ENCODE assay signal across 9 mouse cellular contexts in the genomic region with DNA sequence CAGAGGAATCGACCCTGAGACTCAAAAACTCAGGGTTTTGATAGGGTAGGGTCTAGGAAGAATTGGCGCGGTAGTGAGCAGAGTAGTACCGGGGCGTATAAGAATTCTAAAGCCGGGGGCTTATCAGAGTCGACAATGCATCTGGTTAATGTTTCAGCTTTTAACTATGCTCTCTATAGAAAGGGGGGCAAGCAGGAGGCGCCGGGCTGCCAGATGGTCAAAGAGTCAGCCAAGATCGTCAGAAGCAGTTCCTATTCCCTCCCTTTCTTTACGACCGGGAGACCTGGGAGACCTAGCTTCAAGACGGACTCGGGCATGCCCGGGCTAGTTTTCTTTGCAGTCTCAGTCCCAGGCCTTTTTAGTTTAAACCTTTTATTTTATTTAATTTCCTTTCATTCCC. TPM values are rescaled to one million over a fixed set of nuclear protein-coding genes. Genes with fewer than 3 reads are reported as not detected.
DNase-seq lines count a peak whose midpoint lies in the region; ATAC-seq and TF ChIP-seq lines count a peak whose summit lies in the region.
"Had no signal": no experiment of that assay in that cellular context is flagged by ENCODE, and none has a peak within 500 bp of the region (broad histone marks: within the 10 kb centered on the region; RNA-seq: fewer than 3 reads in every experiment).

No protein-coding gene starts in this region.

- 85% methylated on average over 15 of the region's 15 CpGs for WGBS in hindbrain, embryonic 11.5 days

- no peak overlapping the region for H3K4me2 ChIP-seq in myocyte (ENCODE audit: low read depth)
- no peak overlapping the region for H3K4me2 ChIP-seq in hindbrain, embryonic 11.5 days (replicated peaks; ENCODE audit: low read depth, low read length)

- intact Hi-C loops in gastrocnemius, adult 2 months (cut with DNase I): loop anchor here (5.0 to 10.0 kb wide), 3 partner anchors 70 to 188 kb away; a partner anchor contains a TSS

- no peaks in the 10 kb centered on the region for H3K9me3 ChIP-seq in hindbrain, embryonic 11.5 days (ENCODE audit: control insufficient read depth, low read length)
- H3K9me3 ChIP-seq: embryonic facial prominence, embryonic 15.5 days had no signal

- no peaks in the 10 kb centered on the region for H3K4me1 ChIP-seq in hindbrain, embryonic 11.5 days (replicated peaks; ENCODE audit: control insufficient read depth, insufficient read depth, low read length)

- peaks cover 6% of the 10 kb centered on the region for H3K79me2 ChIP-seq in myocyte (ENCODE audit: control insufficient read depth, insufficient read depth)

- no peak for ATAC-seq in megakaryocyte progenitor cell, adult 5-6 weeks (replicated peaks; ENCODE audit: poor library complexity)
- no peak for ATAC-seq in monocyte, adult 5-6 weeks (replicated peaks; ENCODE audit: insufficient number of reproducible peaks, low FRiP score, low TSS enrichment, poor library complexity, severe bottlenecking)
- no peak for ATAC-seq in hindbrain, embryonic 11.5 days (ENCODE audit: low FRiP score)

- no peak overlapping the region for H3K9ac ChIP-seq in hindbrain, embryonic 11.5 days (ENCODE audit: low read depth, low read length)

- TF ChIP-seq POLR2A in myocyte (IDR thresholded peaks at IDR 0.05; ENCODE audit: insufficient read length, low read depth): no peak

- H3K4me3 ChIP-seq in gastrocnemius, adult 2 months: peak overlapping the region; percentile 94
- H3K4me3 ChIP-seq in myocyte: peak overlapping the region; percentile 52
- H3K4me3 ChIP-seq in hindbrain, embryonic 11.5 days (ENCODE audit: low read depth, low read length): no peak overlapping the region

- no peaks in the 10 kb centered on the region for H3K36me3 ChIP-seq in myocyte (ENCODE audit: control insufficient read depth, insufficient read depth)
- H3K36me3 ChIP-seq in hindbrain, embryonic 11.5 days (ENCODE audit: control insufficient read depth, insufficient read depth, low read length): no peaks in the 10 kb centered on the region
- H3K36me3 ChIP-seq: embryonic facial prominence, embryonic 15.5 days had no signal

- no peak for TF ChIP-seq CTCF in gastrocnemius, adult 2 months (IDR thresholded peaks at IDR 0.05)

- H3ac ChIP-seq in myocyte (ENCODE audit: control insufficient read depth, insufficient read length): no peak overlapping the region

- no peaks in the 10 kb centered on the region for H3K27me3 ChIP-seq in myocyte (ENCODE audit: control insufficient read depth, insufficient read depth, insufficient read length)
- no peaks in the 10 kb centered on the region for H3K27me3 ChIP-seq in hindbrain, embryonic 11.5 days (ENCODE audit: control insufficient read depth, insufficient read depth, low read length)
- H3K27me3 ChIP-seq: embryonic facial prominence, embryonic 15.5 days had no signal

- peak overlapping the region; percentile 94 for H3K27ac ChIP-seq in gastrocnemius, adult 2 months
- no peak overlapping the region for H3K27ac ChIP-seq in hindbrain, embryonic 11.5 days (ENCODE audit: low read depth, low read length)

- DNase-seq in gastrocnemius, adult 2 months: peak; percentile 33
- no peak for DNase-seq in gastrocnemius, adult 8-10 months (ENCODE audit: low spot score in 2 of 2)
- peak; percentile 31 to 43 for DNase-seq in cerebellum, postnatal 36 days
- peak; percentile 75 for DNase-seq in heart, postnatal 4 days
- DNase-seq in hindbrain, embryonic 11.5 days (ENCODE audit: low spot score): no peak

TF ChIP-seq in myocyte, 11 proteins besides CTCF, POLR2A, EP300 and RAD21:
- TF ChIP-seq SRF (IDR thresholded peaks at IDR 0.05; ENCODE audit: control insufficient read depth, insufficient read length, low read depth) (no peak), MAX (IDR thresholded peaks at IDR 0.05; ENCODE audit: low read depth) (no peak), POLR2AphosphoS2 (IDR thresholded peaks at IDR 0.05; ENCODE audit: insufficient read length, low read depth) (no peak), CEBPB (IDR thresholded peaks at IDR 0.05; ENCODE audit: insufficient read depth, poor library complexity, severe bottlenecking) (no peak), REST (IDR thresholded peaks at IDR 0.05; ENCODE audit: insufficient read depth, insufficient read length) (no peak), MYOD1 (IDR thresholded peaks at IDR 0.05; ENCODE audit: control insufficient read depth in 1 of 3, insufficient read length in 2 of 3, low read depth in 2 of 3) (no peak), MYOG (IDR thresholded peaks at IDR 0.05; ENCODE audit: control insufficient read depth in 1 of 3, insufficient read depth in 1 of 3, insufficient read length in 2 of 3, low read depth in 2 of 3) (no peak), TCF12 (IDR thresholded peaks at IDR 0.05; ENCODE audit: insufficient read depth, poor library complexity, severe bottlenecking) (no peak), USF1 (IDR thresholded peaks at IDR 0.05; ENCODE audit: low read depth) (no peak), E2F4 (IDR thresholded peaks at IDR 0.05; ENCODE audit: insufficient read depth) (no peak), TCF3 (IDR thresholded peaks at IDR 0.05; ENCODE audit: insufficient read length, low read depth) (no peak)
TF ChIP-seq in myocyte: peak in this region for 0.

RNA-seq across cellular contexts. Expression of a gene that starts 1.3 kb away (rescaled TPM):
- total RNA-seq in gastrocnemius, adult 2 months (2021): 1 to 10 TPM; 7.0 to 7.2 TPM
- total RNA-seq in gastrocnemius, adult 8-10 months (2022): 1 to 10 TPM; 4.7 to 7.5 (median 6.8) TPM
- 10 to 100 TPM; 28.1 to 28.4 TPM for total RNA-seq in heart, postnatal 4 days (2021)
- polyA plus RNA-seq in myocyte (2012; fragmentation: generic; extraction: Trizol): 4.3 TPM
- 42.9 and 52.0 TPM in 2 replicates for total RNA-seq in megakaryocyte progenitor cell, adult 5-6 weeks (2015)
- total RNA-seq in megakaryocyte progenitor cell, adult 5-6 weeks (2017): 28.8 and 32.3 TPM in 2 replicates
- total RNA-seq in monocyte, adult 5-6 weeks (2017): 27.3 to 53.9 TPM (median 30.7 TPM) in 3 replicates
- polyA plus RNA-seq in hindbrain, embryonic 11.5 days (2014; fragmentation: Nextera tagmentation; extraction: Ambion mirVana): 11.9 and 13.4 TPM in 2 replicates

RNA-seq across cellular contexts. Expression of a gene that starts 32.8 kb away (rescaled TPM):
- not detected for total RNA-seq in gastrocnemius, adult 2 months (2021)
- not detected for total RNA-seq in gastrocnemius, adult 8-10 months (2022)
- 1 to 10 TPM; 2.0 to 2.5 TPM for total RNA-seq in heart, postnatal 4 days (2021)
- 0.53 TPM for polyA plus RNA-seq in myocyte (2012; fragmentation: generic; extraction: Trizol)
- 6.0 and 7.1 TPM in 2 replicates for total RNA-seq in megakaryocyte progenitor cell, adult 5-6 weeks (2015)
- total RNA-seq in megakaryocyte progenitor cell, adult 5-6 weeks (2017): 8.0 and 9.0 TPM in 2 replicates
- total RNA-seq in monocyte, adult 5-6 weeks (2017): 0.29 to 2.5 TPM (median 2.2 TPM) in 3 replicates
- polyA plus RNA-seq in hindbrain, embryonic 11.5 days (2014; fragmentation: Nextera tagmentation; extraction: Ambion mirVana): 7.1 and 8.1 TPM in 2 replicates

RNA-seq across cellular contexts. Expression of a gene that starts 39.0 kb away (rescaled TPM):
- not detected for total RNA-seq in gastrocnemius, adult 2 months (2021)
- total RNA-seq in gastrocnemius, adult 8-10 months (2022): not detected
- total RNA-seq in heart, postnatal 4 days (2021): under 1 TPM; 0.14 to 0.18 TPM
- not detected for polyA plus RNA-seq in myocyte (2012; fragmentation: generic; extraction: Trizol)
- total RNA-seq in megakaryocyte progenitor cell, adult 5-6 weeks (2015): not detected in 2 replicates
- total RNA-seq in megakaryocyte progenitor cell, adult 5-6 weeks (2017): not detected in 2 replicates
- not detected in 3 replicates for total RNA-seq in monocyte, adult 5-6 weeks (2017)
- polyA plus RNA-seq in hindbrain, embryonic 11.5 days (2014; fragmentation: Nextera tagmentation; extraction: Ambion mirVana): not detected in 2 replicates

Comparison
In these comparisons a context has a peak if more than half of its experiments do, and no peak if none do; other contexts are left out.
1. DNase-seq: peak in gastrocnemius, adult 2 months (single experiment), cerebellum, postnatal 36 days (2 of 2) and heart, postnatal 4 days (single experiment); none in gastrocnemius, adult 8-10 months (0 of 2) and hindbrain, embryonic 11.5 days (single experiment).